Mouse (Mus musculus) hindbrain, embryonic 15.5 days (tissue): ENCODE measurements around the gene Serf2. TPM values are rescaled to one million over a fixed set of nuclear protein-coding genes. Genes with fewer than 3 reads are reported as not detected.

Experiments
- ATAC-seq: fragments of 200-750 bp; cut with Nextera tagmentation; 2 replicates; pipeline ENCODE4 v1.8.0; 2017; ENCODE audit warnings: low read depth, moderate number of reproducible peaks, moderate TSS enrichment; ENCODE audit not compliant: low FRiP score
- H3K27ac ChIP-seq: fragments of 300-500 bp; sonication (generic); replicated peaks from 2 replicates; pipeline ENCODE4 v1.5.1; 2015; ENCODE audit warnings: mild to moderate bottlenecking, inconsistent platforms
- H3K27me3 ChIP-seq: fragments of 300-500 bp; sonication (generic); 2 replicates; pipeline ENCODE4 v1.6.1; 2015; ENCODE audit warnings: control low read depth, inconsistent platforms
- H3K36me3 ChIP-seq: fragments of 300-500 bp; sonication (generic); 2 replicates; pipeline ENCODE4 v1.6.1; 2015; ENCODE audit warnings: control low read depth, inconsistent platforms
- H3K4me1 ChIP-seq: fragments of 300-500 bp; sonication (generic); replicated peaks from 2 replicates; pipeline ENCODE4 v1.6.1; 2015; ENCODE audit warnings: control low read depth, inconsistent platforms
- H3K4me2 ChIP-seq: fragments of 300-500 bp; sonication (generic); 2 replicates; pipeline ENCODE4 v1.6.1; 2015; ENCODE audit warnings: moderate library complexity, mild to moderate bottlenecking, inconsistent platforms
- H3K4me3 ChIP-seq: fragments of 300-500 bp; sonication (generic); 2 replicates; pipeline ENCODE4 v1.5.1; 2015; ENCODE audit warnings: mild to moderate bottlenecking, inconsistent platforms
- H3K9ac ChIP-seq: fragments of 300-500 bp; sonication (generic); 2 replicates; pipeline ENCODE4 v1.6.1; 2015; ENCODE audit warnings: inconsistent platforms
- H3K9me3 ChIP-seq: fragments of 300-500 bp; sonication (generic); 2 replicates; pipeline ENCODE4 v1.6.1; 2016; ENCODE audit warnings: control low read depth, inconsistent platforms
- WGBS: fragments of 180-500 bp; shearing (Covaris S2); methylation state at CpG from one replicate; pipeline ENCODE4 v1.1.7; 2015; 5-methylcytosine and 5-hydroxymethylcytosine counted together
- polyA plus RNA-seq: library from polyadenylated mRNA; unstranded; fragments of >200 nt; fragmentation: Nextera tagmentation; extraction: Ambion mirVana; gene quantifications from 2 replicates; pipeline ENCODE4 v1.2.1, GENCODE M21; 2015

The Serf2 gene
- polyA plus RNA-seq, 1 experiment from 2014 or later, result 281 TPM

GRCm38 (mm10) chr2:121425890-121426289 lies 23.1 kb upstream of the Serf2 start:
- Histone ChIP-seq H3K4me2 (no peak overlapping the region), H3K27me3 (no peaks in the 10 kb centered on the region), H3K9me3 (no peaks in the 10 kb centered on the region), H3K9ac (no peak overlapping the region), H3K36me3 (peaks cover 77% of the 10 kb centered on the region), H3K4me3 (no peak overlapping the region), H3K4me1 (no peaks in the 10 kb centered on the region), H3K27ac (no peak overlapping the region)
- WGBS, result 95% methylated on average over 2 of the region's 2 CpGs
- ATAC-seq, result no peak

DNA sequence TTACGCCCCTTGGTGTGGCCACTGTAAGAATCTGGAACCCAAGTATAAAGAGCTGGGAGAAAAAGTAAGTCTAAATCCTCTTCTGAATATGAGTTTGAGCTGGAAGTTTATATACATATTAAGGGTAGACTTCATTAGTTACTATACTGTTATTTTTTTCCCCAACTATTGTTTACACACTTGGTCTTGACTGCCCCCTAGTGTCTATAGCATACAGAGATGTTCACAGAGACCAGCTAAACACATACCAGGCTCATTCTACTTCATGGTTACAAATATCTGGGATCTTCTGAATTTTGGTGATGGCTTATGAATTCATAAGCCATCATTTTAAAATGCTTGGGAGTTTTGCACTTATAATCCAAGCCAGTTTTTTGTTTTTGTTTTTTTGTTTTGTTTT lies 14.1 kb upstream of the Serf2 start:
- WGBS, result 97% methylated on average over 1 of the region's 1 CpGs
- no peaks in the 10 kb centered on the region for H3K9me3 ChIP-seq
- no peak for ATAC-seq
- H3K27me3 ChIP-seq, result no peaks in the 10 kb centered on the region
- H3K4me1 ChIP-seq, result no peaks in the 10 kb centered on the region
- H3K27ac ChIP-seq, result no peak overlapping the region
- H3K4me2 ChIP-seq, result no peak overlapping the region
- no peak overlapping the region for H3K4me3 ChIP-seq
- peaks cover 94% of the 10 kb centered on the region for H3K36me3 ChIP-seq
- no peak overlapping the region for H3K9ac ChIP-seq

- no peak for ATAC-seq
- no peak overlapping the region for H3K4me2 ChIP-seq
- peaks cover 46% of the 10 kb centered on the region for H3K36me3 ChIP-seq
- H3K9me3 ChIP-seq, result no peaks in the 10 kb centered on the region
- H3K27me3 ChIP-seq, result peaks cover 26% of the 10 kb centered on the region
- no peak overlapping the region for H3K27ac ChIP-seq
- 85% methylated on average over 4 of the region's 4 CpGs for WGBS
- H3K4me3 ChIP-seq, result no peak overlapping the region
- peaks cover 16% of the 10 kb centered on the region for H3K4me1 ChIP-seq
- no peak overlapping the region for H3K9ac ChIP-seq
Measured at GRCm38 (mm10) chr2:121439746-121440145, 9.2 kb upstream of the Serf2 start.

DNA sequence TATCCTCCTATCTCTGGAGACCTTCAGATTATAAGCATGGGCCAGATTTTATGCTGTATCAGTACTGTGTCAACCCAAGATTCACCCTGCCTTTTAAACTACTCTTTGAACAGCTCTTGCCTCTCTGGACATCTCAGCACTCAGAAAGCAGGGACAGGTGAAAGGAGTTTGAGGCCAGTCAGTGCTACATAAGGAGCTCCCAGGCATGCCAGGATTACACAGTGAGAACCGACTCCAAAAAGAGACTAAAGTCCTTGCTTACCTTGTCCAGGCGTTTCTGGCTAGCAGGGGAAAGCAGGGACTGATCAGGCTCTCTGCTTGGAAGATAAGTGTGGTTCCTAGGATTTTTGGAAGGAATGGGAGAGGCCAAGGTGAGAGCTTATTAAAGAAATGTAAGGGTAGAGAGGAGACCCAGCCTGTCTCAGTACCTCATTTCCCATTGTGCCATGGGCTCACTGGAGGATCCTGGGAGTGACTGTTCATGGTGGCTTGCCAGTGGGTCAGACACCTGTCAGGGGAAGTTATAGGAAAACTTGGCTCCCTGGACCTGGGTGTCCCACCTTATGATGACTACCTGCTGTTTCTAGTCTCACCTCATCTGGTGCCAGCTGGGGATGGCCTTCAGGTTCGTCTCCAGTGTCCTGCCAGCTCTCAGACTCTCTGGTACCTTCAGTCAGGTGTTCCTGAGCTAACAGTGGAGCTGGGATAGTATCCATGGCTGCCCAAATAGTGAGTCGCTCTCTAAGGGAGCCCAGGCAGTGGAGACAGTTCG lies 8.0 kb upstream of the Serf2 start:
- no peak overlapping the region for H3K27ac ChIP-seq
- H3K4me1 ChIP-seq, result peaks cover 16% of the 10 kb centered on the region
- no peak overlapping the region for H3K4me2 ChIP-seq
- no peak overlapping the region for H3K9ac ChIP-seq
- H3K9me3 ChIP-seq, result no peaks in the 10 kb centered on the region
- H3K4me3 ChIP-seq, result no peak overlapping the region
- H3K27me3 ChIP-seq, result peaks cover 26% of the 10 kb centered on the region
- H3K36me3 ChIP-seq, result peaks cover 33% of the 10 kb centered on the region
- 57% methylated on average over 5 of the region's 5 CpGs for WGBS
- ATAC-seq, result no peak

DNA sequence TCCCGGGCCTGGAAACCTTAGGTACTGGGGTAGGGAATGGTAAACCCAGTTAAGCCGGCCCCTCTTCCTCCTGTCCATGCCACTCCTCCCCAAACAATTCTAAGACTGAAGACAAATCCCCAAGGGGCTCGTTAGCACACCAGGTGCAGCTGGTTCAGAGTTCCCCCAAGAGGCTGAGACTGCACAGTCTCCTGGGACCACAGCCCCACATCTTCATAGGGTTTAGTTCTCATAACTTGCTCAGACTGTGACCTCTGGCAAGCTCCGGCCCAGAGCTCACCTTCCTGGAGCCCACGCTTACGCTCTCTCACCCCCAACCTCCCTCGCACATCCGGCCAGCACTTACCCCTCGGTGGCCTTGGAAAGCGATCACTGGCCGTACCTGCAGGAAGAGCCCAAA lies 7.2 kb upstream of the Serf2 start:
- Histone ChIP-seq H3K4me1 (peaks cover 16% of the 10 kb centered on the region), H3K36me3 (peaks cover 31% of the 10 kb centered on the region), H3K27ac (no peak overlapping the region), H3K27me3 (peaks cover 26% of the 10 kb centered on the region), H3K9me3 (no peaks in the 10 kb centered on the region), H3K4me3 (peak overlapping the region; percentile 29), H3K9ac (no peak overlapping the region), H3K4me2 (peak overlapping the region; percentile 58)
- ATAC-seq, result 0 out of 2 replicates have a peak, but pooled peaks have one; percentile 23
- 11% methylated on average over 11 of the region's 11 CpGs for WGBS

DNA sequence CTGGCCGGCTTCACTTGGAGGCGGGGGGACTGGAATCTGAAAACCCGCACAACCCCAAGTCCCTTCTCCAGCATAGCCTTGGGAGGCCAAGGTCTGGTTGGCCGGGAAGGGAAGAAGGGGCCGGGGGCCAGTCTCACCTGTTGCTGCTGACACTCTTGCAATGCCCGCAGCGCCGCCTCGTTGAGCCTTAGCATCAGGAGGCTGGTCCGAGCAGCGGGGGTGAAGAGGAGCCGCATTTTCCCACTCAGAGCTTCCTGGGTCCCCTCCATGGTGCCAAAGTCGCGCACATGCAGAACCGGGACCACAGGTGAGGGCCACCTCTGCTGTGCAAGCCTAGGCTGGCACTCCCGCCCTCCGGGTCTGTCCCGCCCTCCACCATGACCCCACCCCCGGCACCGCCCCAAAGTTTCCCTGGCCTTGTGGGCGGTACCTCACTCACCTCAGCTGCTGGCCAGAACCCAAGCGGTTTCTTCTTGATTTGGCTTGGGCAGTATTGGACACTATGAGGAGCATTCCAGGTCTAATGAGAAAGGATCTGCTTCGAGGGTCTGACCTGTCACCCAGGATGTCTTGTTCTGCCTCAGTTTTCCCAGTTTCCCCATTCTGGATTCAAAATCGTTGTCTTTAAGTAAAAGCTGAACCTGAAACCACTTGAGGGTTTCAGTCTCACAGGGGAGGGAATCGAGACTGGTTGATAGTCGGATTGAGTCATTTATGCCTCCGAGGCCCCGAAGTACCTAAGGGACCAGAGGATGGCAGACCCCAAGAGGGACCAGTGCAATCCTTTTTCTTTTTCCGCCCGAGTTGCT lies 6.5 kb upstream of the Serf2 start:
- peaks cover 26% of the 10 kb centered on the region for H3K27me3 ChIP-seq
- H3K9me3 ChIP-seq, result no peaks in the 10 kb centered on the region
- H3K4me2 ChIP-seq, result peak overlapping the region; percentile 58
- no peak overlapping the region for H3K9ac ChIP-seq
- peak; percentile 49; the same call in 1 of the 2 replicates for ATAC-seq
- H3K36me3 ChIP-seq, result peaks cover 24% of the 10 kb centered on the region
- peaks cover 16% of the 10 kb centered on the region for H3K4me1 ChIP-seq
- no peak overlapping the region for H3K27ac ChIP-seq
- H3K4me3 ChIP-seq, result peak overlapping the region; percentile 29
- 2% methylated on average over 30 of the region's 30 CpGs for WGBS

- ATAC-seq, result no peak
- H3K36me3 ChIP-seq, result peaks cover 19% of the 10 kb centered on the region
- H3K4me2 ChIP-seq, result peak overlapping the region; percentile 58
- no peak overlapping the region for H3K9ac ChIP-seq
- H3K27me3 ChIP-seq, result peaks cover 26% of the 10 kb centered on the region
- no peak overlapping the region for H3K27ac ChIP-seq
- H3K4me3 ChIP-seq, result peak overlapping the region; percentile 29
- 15% methylated on average over 8 of the region's 8 CpGs for whole genome bisulfite sequencing
- no peaks in the 10 kb centered on the region for H3K9me3 ChIP-seq
- H3K4me1 ChIP-seq, result peaks cover 19% of the 10 kb centered on the region
Measured at GRCm38 (mm10) chr2:121443068-121443349, 6.0 kb upstream of the Serf2 start.

DNA sequence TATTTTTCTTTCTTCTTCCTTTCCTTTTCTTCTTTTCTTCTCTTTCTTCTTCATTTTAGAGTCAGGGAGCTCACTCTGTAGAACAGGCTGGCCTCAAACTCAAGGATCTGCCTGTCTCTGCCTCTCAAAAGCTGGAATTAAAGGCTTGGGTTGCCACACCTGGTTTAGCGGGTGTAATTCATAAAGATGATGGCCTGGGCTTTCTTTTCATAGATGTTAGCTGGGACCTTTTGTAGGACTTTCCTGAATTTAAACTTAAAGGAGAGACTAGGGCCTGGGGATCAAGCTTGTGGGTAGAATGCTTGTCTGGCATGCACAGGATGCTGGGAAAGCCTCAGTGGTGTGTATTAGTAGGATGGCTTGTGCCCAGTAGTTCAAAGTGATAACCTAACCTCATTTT lies 4.8 kb upstream of the Serf2 start, which contains the start of gene Ell3:
Gene Ell3, minus strand, starts transcription at position 101 of the 400 bp plus-strand sequence.
- ATAC-seq, result no peak
- no peak within 1 kb of the TSS for H3K9ac ChIP-seq
- H3K9me3 ChIP-seq, result no peaks in the 10 kb centered on the region
- H3K27me3 ChIP-seq, result peaks cover 26% of the 10 kb centered on the region
- peak within 1 kb of the TSS; percentile 58; the same call in 1 of the 2 replicates for H3K4me2 ChIP-seq
- H3K4me3 ChIP-seq, result no peak within 1 kb of the TSS
- H3K27ac ChIP-seq, result no peak within 1 kb of the TSS
- peaks cover 25% of the 10 kb centered on the region for H3K4me1 ChIP-seq
- WGBS, result 89% methylated on average over 1 of the region's 1 CpGs
- H3K36me3 ChIP-seq, result peaks cover 7% of the 10 kb centered on the region

GRCm38 (mm10) chr2:121445117-121445516 lies 3.9 kb upstream of the Serf2 start:
- no peak overlapping the region for H3K9ac ChIP-seq
- WGBS, result 89% methylated on average over 3 of the region's 3 CpGs
- no peaks in the 10 kb centered on the region for H3K36me3 ChIP-seq
- no peak overlapping the region for H3K4me3 ChIP-seq
- no peak overlapping the region for H3K27ac ChIP-seq
- H3K4me2 ChIP-seq, result no peak overlapping the region
- peaks cover 27% of the 10 kb centered on the region for H3K4me1 ChIP-seq
- peaks cover 26% of the 10 kb centered on the region for H3K27me3 ChIP-seq
- no peak for ATAC-seq
- no peaks in the 10 kb centered on the region for H3K9me3 ChIP-seq

DNA sequence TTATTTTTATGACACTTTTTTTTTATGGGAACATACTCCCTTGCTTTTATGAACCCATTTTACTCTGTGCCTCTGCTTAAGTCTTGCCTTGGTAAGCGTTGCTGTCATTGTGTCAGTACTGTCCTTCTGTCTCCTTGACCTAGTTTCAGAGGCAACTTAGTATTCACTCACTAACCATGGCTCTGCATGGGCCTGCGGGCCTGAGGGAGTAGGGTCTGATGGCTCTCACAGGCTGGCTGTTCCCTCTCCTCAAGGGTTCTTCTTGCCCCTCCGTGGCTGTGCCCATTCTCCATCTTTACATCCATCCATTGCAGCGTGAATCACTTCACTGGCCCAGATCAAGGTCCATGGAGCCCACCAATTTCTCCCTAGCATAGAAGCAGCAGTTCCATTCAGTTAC lies 2.5 kb upstream of the Serf2 start:
- 85% methylated on average over 4 of the region's 4 CpGs for WGBS
- Histone ChIP-seq H3K9ac (no peak overlapping the region), H3K36me3 (0 out of 2 replicates have a peak, but pooled peaks cover 2% of the 10 kb centered on the region), H3K9me3 (no peaks in the 10 kb centered on the region), H3K4me1 (peaks cover 38% of the 10 kb centered on the region), H3K4me3 (no peak overlapping the region), H3K4me2 (no peak overlapping the region), H3K27me3 (peaks cover 17% of the 10 kb centered on the region), H3K27ac (no peak overlapping the region)
- no peak for ATAC-seq

DNA sequence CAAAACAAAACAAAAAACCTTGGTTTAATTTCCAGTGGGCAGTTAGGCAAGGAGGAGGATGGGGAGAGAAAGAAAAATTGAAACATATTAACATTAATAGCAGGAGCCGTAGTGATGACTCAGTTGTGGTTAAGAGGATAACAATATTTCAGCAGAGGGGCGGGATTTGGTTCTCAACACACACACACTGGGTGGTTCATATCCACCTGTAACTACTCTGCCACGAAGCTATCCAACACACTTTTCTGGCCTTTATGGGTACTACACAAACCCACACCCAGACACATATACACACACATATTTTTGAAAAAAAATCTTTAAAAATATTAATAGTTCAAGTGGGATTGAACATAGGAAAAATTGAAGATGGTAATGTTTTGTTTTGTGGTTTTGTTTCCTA lies 2.0 kb upstream of the Serf2 start:
- H3K27me3 ChIP-seq, result peaks cover 12% of the 10 kb centered on the region
- no peak overlapping the region for H3K9ac ChIP-seq
- no peak overlapping the region for H3K27ac ChIP-seq
- 0 out of 2 replicates have a peak, but pooled peaks cover 3% of the 10 kb centered on the region for H3K36me3 ChIP-seq
- no peak overlapping the region for H3K4me3 ChIP-seq
- H3K9me3 ChIP-seq, result no peaks in the 10 kb centered on the region
- ATAC-seq, result no peak
- WGBS, result 93% methylated on average over 3 of the region's 3 CpGs
- no peak overlapping the region for H3K4me2 ChIP-seq
- H3K4me1 ChIP-seq, result peaks cover 37% of the 10 kb centered on the region

GRCm38 (mm10) chr2:121448136-121448535 lies 859 bp upstream of the Serf2 start:
- Histone ChIP-seq H3K9me3 (no peaks in the 10 kb centered on the region), H3K27me3 (peaks cover 6% of the 10 kb centered on the region; the same call in 1 of the 2 replicates), H3K4me1 (peaks cover 26% of the 10 kb centered on the region), H3K36me3 (peaks cover 9% of the 10 kb centered on the region), H3K27ac (peak overlapping the region; percentile 98), H3K9ac (peak overlapping the region; percentile 39; the same call in 1 of the 2 replicates), H3K4me3 (peak overlapping the region; percentile 99), H3K4me2 (peak overlapping the region; percentile 81)
- WGBS, result 19% methylated on average over 9 of the region's 9 CpGs
- no peak for ATAC-seq
